Mouse (Mus musculus) kidney, adult 2 months (tissue): ENCODE measurements around the gene Ppara. TPM values are rescaled to one million over a fixed set of nuclear protein-coding genes. Genes with fewer than 3 reads are reported as not detected.

ENCODE experiments used
- DNase-seq: peaks from one replicate; pipeline ENCODE4 v3.0.0; 2021
- H3K27ac ChIP-seq: fragments of 200-500 bp; 2 replicates; pipeline ENCODE4 v1.5.1; 2012; ENCODE audit warnings: low read depth, low read length, control low read depth, inconsistent platforms; ENCODE audit not compliant: insufficient read depth
- H3K27me3 ChIP-seq: fragments of 200-500 bp; replicated peaks from 2 replicates; pipeline ENCODE4 v1.6.1; 2012; ENCODE audit warnings: mild to moderate bottlenecking, moderate library complexity, low read length, inconsistent platforms; ENCODE audit not compliant: control insufficient read depth, insufficient read depth
- H3K36me3 ChIP-seq: fragments of 200-500 bp; 2 replicates; pipeline ENCODE4 v1.6.1; 2012; ENCODE audit warnings: mild to moderate bottlenecking, moderate library complexity, low read length, inconsistent platforms; ENCODE audit not compliant: control insufficient read depth, insufficient read depth
- H3K4me1 ChIP-seq: fragments of 200-500 bp; 2 replicates; pipeline ENCODE4 v1.6.1; 2011; ENCODE audit warnings: low read length; ENCODE audit not compliant: control insufficient read depth, insufficient read depth
- H3K4me3 ChIP-seq: fragments of 200-500 bp; 2 replicates; pipeline ENCODE4 v1.5.1; 2011; ENCODE audit warnings: mild to moderate bottlenecking, low read depth, low read length, control low read depth; ENCODE audit not compliant: insufficient read depth
- CTCF ChIP-seq: fragments of 200-500 bp; conservative IDR thresholded peaks from 2 replicates; pipeline ENCODE4 v1.5.1; 2011; ENCODE audit warnings: low read depth, mild to moderate bottlenecking, control low read depth, low read length, moderate library complexity, mixed read lengths; ENCODE audit not compliant: insufficient read depth, insufficient read length
- POLR2A ChIP-seq: fragments of 200-500 bp; IDR thresholded peaks from one replicate; pipeline ENCODE4 v1.6.1; 2011; ENCODE audit warnings: low read depth, low read length, control low read depth
- WGBS: fragments of 180-500 bp; shearing (Covaris S2); methylation state at CpG from one replicate; pipeline ENCODE4 v1.1.7; 2018; 5-methylcytosine and 5-hydroxymethylcytosine counted together
- polyA plus RNA-seq: library from polyadenylated mRNA; depleted of rRNA; stranded (reverse); fragments of >200 nt; gene quantifications from 2 replicates; pipeline ENCODE4 v1.2.3, GENCODE M21; 2012

Ppara gene
- polyA plus RNA-seq, 1 experiment = 31.3 TPM

DNA sequence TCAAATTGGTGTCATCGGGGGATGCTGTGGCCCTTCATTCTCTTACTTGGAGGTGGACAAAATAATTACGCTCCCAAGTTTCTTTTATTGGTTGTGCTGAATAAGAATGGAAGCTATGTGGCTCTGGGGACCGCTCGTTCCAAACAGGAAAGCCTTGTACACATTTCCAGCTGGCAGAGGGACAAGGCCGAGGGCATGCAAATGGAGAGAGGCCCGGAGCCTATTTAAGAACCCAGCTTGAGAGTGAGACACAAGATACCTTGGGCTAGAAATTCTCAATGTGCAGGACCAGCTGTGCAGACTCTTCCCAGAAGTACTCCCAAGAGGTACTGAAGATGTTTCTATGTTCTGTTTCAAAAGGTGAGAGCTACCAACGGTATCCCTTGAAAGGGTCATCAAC lies 21.8 kb downstream of the Ppara start:
- Histone ChIP-seq H3K36me3 (peaks cover 2% of the 10 kb centered on the region; the same call in 1 of the 2 replicates), H3K27me3 (no peaks in the 10 kb centered on the region), H3K27ac (no peak overlapping the region), H3K4me1 (peaks cover 11% of the 10 kb centered on the region), H3K4me3 (no peak overlapping the region)
- no peak for TF ChIP-seq CTCF
- TF ChIP-seq POLR2A = no peak
- DNase-seq = no peak
- WGBS = 74% methylated on average over 7 of the region's 7 CpGs

DNA sequence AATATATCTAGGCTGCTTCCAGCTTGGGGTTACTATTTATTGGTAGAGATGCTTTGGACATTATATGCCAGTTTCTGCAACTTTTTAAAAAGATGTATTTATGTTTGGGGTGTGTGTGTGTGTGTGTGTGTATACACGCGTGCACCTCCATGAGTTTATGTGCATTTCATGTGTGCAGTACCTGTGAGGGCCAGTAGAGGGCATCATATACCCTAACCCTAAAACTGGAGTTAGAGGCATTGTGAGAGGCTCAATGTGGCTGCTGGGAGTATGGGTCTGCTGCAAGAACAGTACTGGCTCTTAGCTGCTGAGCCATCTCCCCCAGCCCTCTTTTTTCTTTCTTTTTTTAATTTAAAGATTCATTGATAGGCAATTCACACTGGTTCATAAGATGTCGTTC lies 23.0 kb downstream of the Ppara start:
- no peak for DNase-seq
- Histone ChIP-seq H3K4me1 (peaks cover 11% of the 10 kb centered on the region), H3K27me3 (no peaks in the 10 kb centered on the region), H3K36me3 (peaks cover 2% of the 10 kb centered on the region; the same call in 1 of the 2 replicates), H3K4me3 (no peak overlapping the region), H3K27ac (no peak overlapping the region)
- TF ChIP-seq CTCF (0 out of 2 replicates have a peak, but pooled peaks have one; percentile 33), POLR2A (no peak)
- WGBS = 96% methylated on average over 3 of the region's 3 CpGs

DNA sequence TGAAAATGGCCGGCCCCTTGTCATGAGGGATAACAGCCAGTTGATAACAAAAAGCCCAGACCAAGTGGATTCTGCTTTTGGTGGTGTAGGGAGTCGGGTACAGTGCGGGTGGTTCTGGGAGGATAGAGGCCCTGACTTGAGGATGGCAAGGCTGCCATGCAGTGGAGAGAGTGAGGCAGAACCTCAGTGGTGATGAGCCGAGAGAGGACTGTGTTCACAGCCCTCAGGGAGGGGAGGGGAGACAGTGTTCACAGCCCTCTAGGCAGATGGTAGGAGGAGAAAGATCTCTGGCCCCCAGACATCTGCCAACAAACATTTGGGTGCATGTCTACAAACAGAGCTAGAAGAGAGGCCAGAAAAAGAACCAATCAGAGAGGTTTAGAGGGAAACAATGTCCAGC lies 28.0 kb downstream of the Ppara start:
- Histone ChIP-seq H3K27me3 (no peaks in the 10 kb centered on the region), H3K36me3 (no peaks in the 10 kb centered on the region; the same call in 1 of the 2 replicates), H3K27ac (no peak overlapping the region), H3K4me3 (no peak overlapping the region), H3K4me1 (no peaks in the 10 kb centered on the region)
- no peak for DNase-seq
- TF ChIP-seq CTCF (no peak), POLR2A (no peak)
- WGBS = 79% methylated on average over 4 of the region's 4 CpGs

DNA sequence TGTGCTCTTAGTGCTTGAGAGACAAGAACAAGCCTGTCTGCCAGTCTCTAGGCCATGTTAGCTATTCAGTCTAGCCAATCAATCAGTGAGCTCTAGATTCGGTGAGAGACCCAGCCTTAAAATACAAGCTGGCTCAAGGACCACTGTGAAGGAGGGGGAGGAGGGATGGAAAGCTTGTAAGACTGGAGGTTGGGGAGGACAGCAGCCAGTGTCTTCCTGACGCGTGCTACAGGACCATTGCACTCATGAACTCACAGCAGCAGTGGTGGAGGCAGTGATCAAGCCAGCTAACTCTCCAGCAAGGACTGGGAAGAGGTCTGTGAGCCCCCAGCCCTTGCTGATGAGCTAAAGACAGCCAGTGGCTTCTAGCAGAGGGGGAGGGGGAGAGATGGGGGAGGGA lies 30.2 kb downstream of the Ppara start:
- Histone ChIP-seq H3K27ac (no peak overlapping the region), H3K27me3 (no peaks in the 10 kb centered on the region), H3K36me3 (no peaks in the 10 kb centered on the region), H3K4me1 (no peaks in the 10 kb centered on the region), H3K4me3 (no peak overlapping the region)
- no peak for DNase-seq
- WGBS = 57% methylated on average over 3 of the region's 3 CpGs
- no peak for TF ChIP-seq CTCF
- TF ChIP-seq POLR2A = no peak

DNA sequence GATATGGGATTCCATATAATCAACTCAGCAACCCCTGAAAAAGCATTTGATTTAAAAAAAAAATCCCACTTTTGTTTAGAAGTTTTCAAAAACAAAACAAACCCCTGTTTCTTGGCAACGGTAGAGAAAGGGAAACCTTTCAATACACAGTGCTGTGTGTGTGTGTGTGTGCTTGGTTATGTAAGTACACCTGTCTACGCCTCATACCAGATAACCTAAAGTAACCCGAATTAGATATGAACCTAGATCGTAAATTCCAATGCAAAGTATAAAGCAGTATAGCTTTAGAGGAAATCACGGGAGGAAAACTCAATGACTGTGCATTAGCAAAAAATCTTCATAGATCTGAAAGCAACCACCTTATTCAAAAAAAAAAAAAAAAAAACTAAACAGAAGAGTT lies 31.9 kb downstream of the Ppara start:
- Histone ChIP-seq H3K4me1 (peaks cover 11% of the 10 kb centered on the region), H3K4me3 (no peak overlapping the region), H3K27me3 (no peaks in the 10 kb centered on the region), H3K36me3 (no peaks in the 10 kb centered on the region), H3K27ac (no peak overlapping the region)
- 91% methylated on average over 5 of the region's 5 CpGs for WGBS
- no peak for TF ChIP-seq CTCF
- TF ChIP-seq POLR2A = no peak
- DNase-seq = no peak

DNA sequence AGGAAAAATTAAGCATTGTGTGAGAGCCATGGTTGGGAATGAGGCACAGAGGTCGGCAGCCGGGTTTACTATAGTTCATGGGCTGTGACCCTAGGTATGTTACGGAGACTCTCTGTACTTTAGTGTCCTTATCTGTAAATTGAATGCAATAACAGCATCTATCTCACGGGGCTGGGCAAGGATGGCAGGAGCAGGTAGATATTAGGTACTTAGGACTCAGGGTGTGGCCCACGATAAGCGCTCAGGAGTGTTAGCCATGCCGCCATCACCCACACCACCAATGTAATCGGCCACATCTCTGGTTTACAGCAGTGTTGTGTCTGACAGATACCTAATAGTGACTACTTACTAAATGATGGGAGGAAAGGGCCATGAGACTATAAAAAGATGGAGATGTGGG lies 34.2 kb downstream of the Ppara start:
- no peak for DNase-seq
- TF ChIP-seq CTCF = no peak
- TF ChIP-seq POLR2A = no peak
- no peaks in the 10 kb centered on the region for H3K36me3 ChIP-seq
- no peak overlapping the region for H3K4me3 ChIP-seq
- WGBS = 92% methylated on average over 8 of the region's 8 CpGs
- H3K27ac ChIP-seq = no peak overlapping the region
- H3K4me1 ChIP-seq = peaks cover 20% of the 10 kb centered on the region
- H3K27me3 ChIP-seq = no peaks in the 10 kb centered on the region

DNA sequence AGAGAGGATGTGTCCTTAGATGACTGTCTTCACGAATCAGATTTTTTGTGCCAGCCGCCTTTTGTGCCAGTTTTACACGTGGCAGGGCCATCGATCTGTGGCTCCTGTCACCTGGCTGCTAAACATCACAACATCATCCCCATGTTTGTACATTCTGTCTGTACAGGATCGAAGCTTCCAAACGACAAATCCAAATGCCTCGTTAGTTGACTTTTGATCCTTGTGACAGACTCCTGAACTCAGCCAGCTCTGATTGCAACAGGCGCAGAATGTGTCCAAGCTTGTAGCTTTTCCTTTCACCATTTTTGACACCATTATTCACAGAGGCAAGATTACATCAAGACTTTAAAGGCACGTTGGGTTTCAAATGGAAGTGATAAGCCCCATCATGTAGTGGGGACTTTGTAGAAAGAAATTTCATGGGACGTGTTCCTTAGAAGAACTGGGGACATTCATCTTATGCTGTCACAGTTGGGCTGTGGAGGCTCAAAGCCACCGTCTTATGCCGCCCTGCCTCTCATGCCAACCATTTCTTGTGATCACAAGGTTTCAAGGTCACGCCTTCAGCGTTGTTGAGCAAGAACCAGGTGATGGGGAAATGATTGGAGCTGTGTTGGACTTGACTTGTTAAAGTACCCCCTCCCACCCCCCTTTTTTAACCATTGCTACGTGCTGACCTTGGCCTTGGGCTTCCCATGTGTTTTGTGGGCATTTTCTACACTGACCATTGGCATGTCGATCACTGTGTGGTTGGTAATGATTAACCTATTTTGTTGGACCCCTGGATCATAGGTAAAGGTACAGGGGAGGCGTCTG lies 36.7 kb downstream of the Ppara start:
- peak; percentile 90 for DNase-seq
- Histone ChIP-seq H3K27ac (peak overlapping the region; percentile 98), H3K4me3 (no peak overlapping the region), H3K27me3 (no peaks in the 10 kb centered on the region), H3K36me3 (no peaks in the 10 kb centered on the region), H3K4me1 (peaks cover 29% of the 10 kb centered on the region)
- TF ChIP-seq CTCF (no peak), POLR2A (no peak)
- 45% methylated on average over 17 of the region's 17 CpGs for WGBS
